Mouse (Mus musculus) hindbrain, embryonic 15.5 days (tissue): ENCODE results near the gene Sppl2c. TPM values are rescaled to one million over a fixed set of nuclear protein-coding genes. Genes with fewer than 3 reads are reported as not detected.

Source experiments
- ATAC-seq: fragments of 200-750 bp; cut with Nextera tagmentation; 2 replicates; pipeline ENCODE4 v1.8.0; 2017; ENCODE audit warnings: low read depth, moderate number of reproducible peaks, moderate TSS enrichment; ENCODE audit not compliant: low FRiP score
- H3K27ac ChIP-seq: fragments of 300-500 bp; sonication (generic); replicated peaks from 2 replicates; pipeline ENCODE4 v1.5.1; 2015; ENCODE audit warnings: mild to moderate bottlenecking, inconsistent platforms
- H3K27me3 ChIP-seq: fragments of 300-500 bp; sonication (generic); 2 replicates; pipeline ENCODE4 v1.6.1; 2015; ENCODE audit warnings: control low read depth, inconsistent platforms
- H3K36me3 ChIP-seq: fragments of 300-500 bp; sonication (generic); 2 replicates; pipeline ENCODE4 v1.6.1; 2015; ENCODE audit warnings: control low read depth, inconsistent platforms
- H3K4me1 ChIP-seq: fragments of 300-500 bp; sonication (generic); replicated peaks from 2 replicates; pipeline ENCODE4 v1.6.1; 2015; ENCODE audit warnings: control low read depth, inconsistent platforms
- H3K4me2 ChIP-seq: fragments of 300-500 bp; sonication (generic); 2 replicates; pipeline ENCODE4 v1.6.1; 2015; ENCODE audit warnings: moderate library complexity, mild to moderate bottlenecking, inconsistent platforms
- H3K4me3 ChIP-seq: fragments of 300-500 bp; sonication (generic); 2 replicates; pipeline ENCODE4 v1.5.1; 2015; ENCODE audit warnings: mild to moderate bottlenecking, inconsistent platforms
- H3K9ac ChIP-seq: fragments of 300-500 bp; sonication (generic); 2 replicates; pipeline ENCODE4 v1.6.1; 2015; ENCODE audit warnings: inconsistent platforms
- H3K9me3 ChIP-seq: fragments of 300-500 bp; sonication (generic); 2 replicates; pipeline ENCODE4 v1.6.1; 2016; ENCODE audit warnings: control low read depth, inconsistent platforms
- WGBS: fragments of 180-500 bp; shearing (Covaris S2); methylation state at CpG from one replicate; pipeline ENCODE4 v1.1.7; 2015; 5-methylcytosine and 5-hydroxymethylcytosine counted together
- polyA plus RNA-seq: library from polyadenylated mRNA; unstranded; fragments of >200 nt; fragmentation: Nextera tagmentation; extraction: Ambion mirVana; gene quantifications from 2 replicates; pipeline ENCODE4 v1.2.1, GENCODE M21; 2015

Gene Sppl2c
- polyA plus RNA-seq, 1 experiment from 2014 or later, result not detected

DNA sequence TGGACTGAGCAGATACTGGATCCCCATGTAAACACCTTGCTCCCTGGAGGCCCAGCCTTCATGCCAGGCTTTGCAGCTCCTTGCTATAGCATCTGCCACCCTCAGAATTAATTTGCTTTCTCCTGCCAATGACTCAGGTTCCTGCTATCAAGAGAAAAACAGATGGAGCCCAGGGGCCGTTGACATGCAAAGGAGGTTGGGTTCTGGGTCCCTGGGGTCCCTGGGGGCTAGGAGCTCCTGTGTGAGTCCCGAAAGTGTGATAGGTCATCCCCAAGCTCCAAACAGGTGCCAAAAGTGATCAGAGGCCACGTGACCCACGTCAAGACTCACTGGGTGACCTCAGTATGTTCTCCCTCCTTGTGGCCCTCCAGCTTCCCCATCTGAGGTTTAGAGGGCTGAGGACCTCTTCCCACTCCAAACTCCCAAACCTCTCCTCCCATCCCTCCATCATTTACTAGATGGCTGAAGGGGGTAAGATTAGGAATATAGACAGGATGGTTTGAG is 26.3 kb upstream of the Sppl2c start:
- H3K9me3 ChIP-seq, result no peaks in the 10 kb centered on the region
- H3K27me3 ChIP-seq, result no peaks in the 10 kb centered on the region
- no peak overlapping the region for H3K9ac ChIP-seq
- no peak overlapping the region for H3K4me3 ChIP-seq
- H3K27ac ChIP-seq, result no peak overlapping the region
- ATAC-seq, result no peak
- no peaks in the 10 kb centered on the region for H3K36me3 ChIP-seq
- no peak overlapping the region for H3K4me2 ChIP-seq
- 79% methylated on average over 4 of the region's 4 CpGs for WGBS
- H3K4me1 ChIP-seq, result peaks cover 32% of the 10 kb centered on the region

DNA sequence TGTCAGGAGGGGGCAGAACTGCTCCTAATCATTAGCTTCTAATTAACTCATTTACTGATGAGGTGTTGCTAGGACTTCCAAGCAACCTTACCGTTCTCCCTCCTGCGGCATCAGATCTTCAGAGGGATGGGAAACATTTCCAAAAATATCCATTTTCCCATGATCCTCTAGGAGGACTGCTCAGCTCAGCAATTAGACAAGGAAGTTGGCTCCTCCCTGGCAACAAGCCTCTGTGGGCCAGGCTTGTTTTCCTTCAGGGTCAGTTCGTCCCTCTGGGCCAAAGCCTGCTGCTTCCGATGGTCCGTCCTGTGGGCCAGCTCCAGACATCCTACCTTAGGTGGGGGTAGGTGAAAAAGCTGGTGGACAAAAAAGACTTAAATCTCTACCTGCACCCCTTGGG is 25.0 kb upstream of the Sppl2c start:
- Histone ChIP-seq H3K4me3 (no peak overlapping the region), H3K36me3 (no peaks in the 10 kb centered on the region), H3K9ac (no peak overlapping the region), H3K4me2 (no peak overlapping the region), H3K27ac (no peak overlapping the region), H3K9me3 (no peaks in the 10 kb centered on the region), H3K27me3 (no peaks in the 10 kb centered on the region), H3K4me1 (peaks cover 28% of the 10 kb centered on the region)
- WGBS, result 81% methylated on average over 5 of the region's 5 CpGs
- no peak for ATAC-seq

DNA sequence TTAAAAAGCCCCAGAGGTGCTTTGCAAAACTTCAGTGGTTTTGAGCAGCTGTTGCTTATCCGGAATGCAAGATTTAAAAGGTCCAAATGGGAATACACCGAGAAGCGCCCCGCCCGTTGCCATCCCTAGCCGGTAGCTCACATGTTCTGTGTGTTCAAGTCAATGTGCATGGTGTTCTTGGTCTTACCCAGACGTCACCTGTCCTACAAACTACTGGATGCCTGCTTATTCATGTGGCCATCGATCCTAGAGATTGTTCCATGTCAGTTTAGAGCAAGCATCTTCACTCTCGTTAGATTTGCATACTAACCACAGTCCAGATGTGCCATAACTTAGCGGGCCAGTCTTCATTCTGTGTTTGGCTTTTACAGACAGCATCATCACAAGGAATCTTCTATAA is 21.9 kb upstream of the Sppl2c start:
- Histone ChIP-seq H3K36me3 (no peaks in the 10 kb centered on the region), H3K4me1 (no peaks in the 10 kb centered on the region), H3K27me3 (no peaks in the 10 kb centered on the region), H3K27ac (no peak overlapping the region), H3K4me3 (no peak overlapping the region), H3K4me2 (no peak overlapping the region), H3K9me3 (no peaks in the 10 kb centered on the region), H3K9ac (no peak overlapping the region)
- WGBS, result 91% methylated on average over 10 of the region's 10 CpGs
- no peak for ATAC-seq

DNA sequence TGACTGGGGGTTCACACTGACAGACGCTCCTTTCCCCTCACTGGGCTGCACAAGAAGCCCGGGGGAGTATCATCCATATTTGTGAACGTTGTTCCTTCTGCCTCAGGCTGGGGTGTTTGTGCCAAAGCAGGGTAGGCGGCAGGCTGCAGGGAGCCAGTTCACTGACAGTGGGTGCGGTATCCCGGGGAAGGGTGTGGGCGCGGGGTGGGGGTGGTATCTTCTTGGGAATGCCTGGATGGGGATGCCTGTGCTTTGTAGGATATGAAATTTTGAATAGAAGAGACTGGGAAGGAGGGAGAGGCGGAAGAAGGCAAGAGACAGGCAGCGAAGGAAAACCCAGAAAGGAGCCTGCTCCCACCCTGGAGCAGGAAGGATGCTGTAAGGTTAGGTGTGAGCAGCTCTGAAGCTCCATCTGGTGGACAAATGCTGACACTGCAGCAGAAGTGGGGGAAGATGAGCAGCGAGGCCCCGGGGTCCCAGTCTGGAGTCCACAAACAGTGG is 14.8 kb upstream of the Sppl2c start:
- Histone ChIP-seq H3K4me1 (peaks cover 3% of the 10 kb centered on the region; the same call in 1 of the 2 replicates), H3K9ac (0 out of 2 replicates have a peak overlapping the region, but pooled peaks have one; percentile 14), H3K36me3 (no peaks in the 10 kb centered on the region), H3K4me2 (peak overlapping the region; percentile 42), H3K27ac (no peak overlapping the region), H3K4me3 (no peak overlapping the region), H3K27me3 (no peaks in the 10 kb centered on the region), H3K9me3 (no peaks in the 10 kb centered on the region)
- 41% methylated on average over 12 of the region's 12 CpGs for WGBS
- peak; percentile 66 for ATAC-seq

DNA sequence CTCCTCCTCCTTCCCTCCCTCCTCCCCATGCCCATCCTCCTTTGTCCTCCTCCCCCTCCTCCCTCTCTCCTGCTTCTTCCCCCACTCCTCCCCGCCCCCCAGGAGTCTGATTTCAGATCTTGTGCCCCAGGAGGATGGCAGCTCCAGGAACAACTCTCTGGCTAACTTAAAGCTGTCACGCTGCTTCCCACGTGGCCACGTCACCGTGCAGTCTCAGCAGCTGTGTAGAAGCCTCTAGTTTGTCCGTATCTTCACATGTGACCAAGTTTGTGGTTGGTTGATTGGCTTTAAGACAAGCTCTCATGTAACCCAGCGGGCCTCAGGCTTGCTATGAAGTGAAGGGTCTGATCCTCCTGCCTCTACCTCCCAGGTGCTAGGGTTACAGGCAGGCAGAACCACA is 7.2 kb upstream of the Sppl2c start:
- Histone ChIP-seq H3K9ac (no peak overlapping the region), H3K4me2 (no peak overlapping the region), H3K4me1 (no peaks in the 10 kb centered on the region), H3K27ac (no peak overlapping the region), H3K27me3 (no peaks in the 10 kb centered on the region; the same call in 1 of the 2 replicates), H3K9me3 (no peaks in the 10 kb centered on the region), H3K36me3 (no peaks in the 10 kb centered on the region), H3K4me3 (no peak overlapping the region)
- no peak for ATAC-seq
- 29% methylated on average over 7 of the region's 7 CpGs for WGBS

DNA sequence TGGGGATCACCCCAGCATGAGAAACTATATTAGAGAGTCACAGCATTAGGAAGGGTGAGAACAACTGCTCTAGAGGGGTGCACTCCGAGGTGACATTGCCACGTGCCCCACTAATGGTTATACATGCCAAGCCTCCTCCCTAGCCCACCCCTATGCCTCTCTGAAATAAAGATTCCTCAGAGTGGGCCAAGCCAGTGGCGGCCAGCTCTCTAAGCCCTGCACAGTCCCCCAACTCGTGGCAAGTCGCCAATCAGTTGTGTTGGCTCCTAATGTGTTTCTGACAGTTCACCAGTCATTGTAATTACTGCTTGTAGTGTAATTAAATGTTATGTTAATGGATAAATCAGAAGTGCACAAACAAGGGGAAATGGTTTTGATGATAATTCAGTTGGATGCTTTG is 6.3 kb upstream of the Sppl2c start:
- Histone ChIP-seq H3K4me1 (no peaks in the 10 kb centered on the region), H3K36me3 (no peaks in the 10 kb centered on the region), H3K27ac (no peak overlapping the region), H3K9ac (no peak overlapping the region), H3K27me3 (no peaks in the 10 kb centered on the region; the same call in 1 of the 2 replicates), H3K4me2 (no peak overlapping the region), H3K9me3 (no peaks in the 10 kb centered on the region), H3K4me3 (no peak overlapping the region)
- 40% methylated on average over 5 of the region's 5 CpGs for WGBS
- no peak for ATAC-seq

DNA sequence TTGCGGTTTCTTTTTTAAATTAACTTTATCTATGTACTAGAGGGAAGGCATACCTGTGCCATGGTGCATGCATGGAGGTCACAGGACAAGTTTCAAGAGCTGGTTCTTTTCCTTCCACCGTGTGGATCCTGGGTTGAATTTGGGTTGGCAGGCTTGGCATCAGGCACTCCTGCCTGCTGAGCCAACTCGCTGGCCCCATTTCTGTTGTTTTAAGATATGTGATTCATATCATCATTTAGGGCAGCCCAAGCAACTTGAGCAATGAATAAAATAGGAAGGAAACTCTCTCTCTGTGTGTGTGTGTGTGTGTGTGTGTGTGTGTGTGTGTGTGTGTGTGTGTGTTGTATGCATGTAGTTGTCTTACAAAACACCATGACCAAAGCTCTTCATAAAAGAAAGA is 4.0 kb upstream of the Sppl2c start:
- Histone ChIP-seq H3K9ac (no peak overlapping the region), H3K4me1 (no peaks in the 10 kb centered on the region), H3K27me3 (no peaks in the 10 kb centered on the region; the same call in 1 of the 2 replicates), H3K4me3 (no peak overlapping the region), H3K36me3 (no peaks in the 10 kb centered on the region), H3K9me3 (no peaks in the 10 kb centered on the region), H3K4me2 (no peak overlapping the region), H3K27ac (no peak overlapping the region)
- no peak for ATAC-seq
- 83% methylated on average over 3 of the region's 3 CpGs for WGBS

DNA sequence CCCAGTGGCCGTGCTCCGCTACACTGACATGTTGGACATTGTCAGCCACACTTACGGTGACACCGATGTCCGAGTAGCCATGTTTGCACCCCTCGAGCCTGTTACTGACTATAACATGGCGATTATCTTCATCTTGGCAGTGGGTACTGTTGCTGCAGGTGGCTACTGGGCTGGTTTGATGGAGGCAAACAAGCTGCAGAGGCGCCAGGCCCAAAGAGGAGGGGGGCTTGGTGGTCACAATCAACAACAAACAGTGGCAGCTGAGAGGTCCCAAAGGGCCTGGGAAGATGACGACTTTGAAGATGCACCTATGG is 667 bp downstream of the Sppl2c start:
- H3K4me3 ChIP-seq, result no peak overlapping the region
- WGBS, result 89% methylated on average over 9 of the region's 9 CpGs
- no peaks in the 10 kb centered on the region for H3K36me3 ChIP-seq
- no peak overlapping the region for H3K4me2 ChIP-seq
- no peaks in the 10 kb centered on the region for H3K27me3 ChIP-seq
- ATAC-seq, result no peak
- H3K4me1 ChIP-seq, result no peaks in the 10 kb centered on the region
- no peak overlapping the region for H3K27ac ChIP-seq
- no peak overlapping the region for H3K9ac ChIP-seq
- no peaks in the 10 kb centered on the region for H3K9me3 ChIP-seq

DNA sequence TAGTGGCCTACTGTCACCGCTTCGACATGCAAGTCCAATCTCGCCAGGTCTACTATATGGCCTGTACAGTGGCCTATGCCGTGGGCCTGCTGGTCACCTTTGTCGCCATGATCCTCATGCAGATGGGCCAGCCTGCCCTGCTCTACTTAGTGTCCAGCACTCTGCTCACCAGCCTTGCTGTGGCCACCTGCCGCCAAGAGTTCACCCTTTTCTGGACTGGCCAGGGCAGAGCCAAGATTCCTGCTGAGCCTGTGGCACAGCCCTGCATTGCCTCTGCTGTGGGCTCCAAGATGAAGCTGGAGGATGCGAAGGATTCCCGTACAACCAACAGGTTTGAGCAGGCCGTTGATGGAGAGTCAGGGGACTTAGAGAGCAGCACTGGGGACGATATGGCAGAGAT is 1.6 kb downstream of the Sppl2c start:
- H3K4me2 ChIP-seq, result no peak overlapping the region
- no peaks in the 10 kb centered on the region for H3K36me3 ChIP-seq
- ATAC-seq, result no peak
- H3K4me3 ChIP-seq, result no peak overlapping the region
- no peaks in the 10 kb centered on the region for H3K27me3 ChIP-seq
- no peak overlapping the region for H3K9ac ChIP-seq
- H3K4me1 ChIP-seq, result no peaks in the 10 kb centered on the region
- H3K9me3 ChIP-seq, result no peaks in the 10 kb centered on the region
- WGBS, result 94% methylated on average over 10 of the region's 10 CpGs
- H3K27ac ChIP-seq, result no peak overlapping the region

DNA sequence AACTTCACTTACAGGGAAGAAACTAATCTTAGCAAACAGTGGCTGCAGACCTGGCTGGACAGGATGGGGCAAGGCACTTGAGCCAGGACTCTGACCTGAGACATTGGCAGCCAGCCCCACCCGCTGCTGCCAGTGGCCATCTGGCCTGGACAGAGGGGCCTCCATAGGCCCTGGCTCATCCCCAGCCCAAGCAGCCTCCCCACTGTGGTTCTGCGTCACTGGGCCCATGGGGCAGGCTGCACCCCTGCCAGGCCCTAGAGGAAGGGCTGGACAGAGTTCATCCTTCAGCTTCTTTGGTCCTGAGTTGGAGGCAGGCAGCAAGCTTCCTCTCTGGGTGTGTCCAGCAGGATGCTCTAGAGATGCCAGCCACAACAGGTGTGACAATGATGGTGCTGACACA is 3.9 kb downstream of the Sppl2c start:
- Histone ChIP-seq H3K4me3 (no peak overlapping the region), H3K9me3 (no peaks in the 10 kb centered on the region), H3K27me3 (0 out of 2 replicates have a peak, but pooled peaks cover 2% of the 10 kb centered on the region), H3K4me2 (no peak overlapping the region), H3K4me1 (no peaks in the 10 kb centered on the region), H3K27ac (no peak overlapping the region), H3K9ac (no peak overlapping the region), H3K36me3 (no peaks in the 10 kb centered on the region)
- no peak for ATAC-seq
- 92% methylated on average over 2 of the region's 2 CpGs for WGBS

DNA sequence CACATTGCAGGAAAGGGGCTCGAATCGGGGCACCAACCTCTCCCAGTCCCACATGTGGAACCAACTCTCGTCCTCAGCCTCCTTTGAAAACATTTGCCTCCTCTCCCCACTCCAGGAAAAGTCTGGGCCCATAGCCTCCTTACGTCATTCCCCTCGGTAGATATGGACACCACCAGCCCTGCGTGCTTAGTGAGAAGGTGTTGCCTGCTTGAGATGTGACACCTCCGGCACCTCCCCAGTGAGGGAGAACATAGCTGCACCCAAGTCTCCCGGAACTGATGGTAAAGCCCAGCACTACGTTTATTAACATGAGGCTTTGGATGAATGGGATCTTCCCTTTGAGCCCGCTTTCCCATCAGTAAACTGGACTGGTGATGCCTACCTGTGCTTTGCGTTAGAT is 9.3 kb downstream of the Sppl2c start:
- peaks cover 17% of the 10 kb centered on the region for H3K27me3 ChIP-seq
- H3K9me3 ChIP-seq, result no peaks in the 10 kb centered on the region
- no peak overlapping the region for H3K9ac ChIP-seq
- 75% methylated on average over 11 of the region's 11 CpGs for WGBS
- H3K4me3 ChIP-seq, result no peak overlapping the region
- H3K36me3 ChIP-seq, result no peaks in the 10 kb centered on the region
- no peak overlapping the region for H3K27ac ChIP-seq
- 0 out of 2 replicates have a peak, but pooled peaks cover 3% of the 10 kb centered on the region for H3K4me1 ChIP-seq
- peak overlapping the region; percentile 42 for H3K4me2 ChIP-seq
- peak; percentile 23; the same call in 1 of the 2 replicates for ATAC-seq

DNA sequence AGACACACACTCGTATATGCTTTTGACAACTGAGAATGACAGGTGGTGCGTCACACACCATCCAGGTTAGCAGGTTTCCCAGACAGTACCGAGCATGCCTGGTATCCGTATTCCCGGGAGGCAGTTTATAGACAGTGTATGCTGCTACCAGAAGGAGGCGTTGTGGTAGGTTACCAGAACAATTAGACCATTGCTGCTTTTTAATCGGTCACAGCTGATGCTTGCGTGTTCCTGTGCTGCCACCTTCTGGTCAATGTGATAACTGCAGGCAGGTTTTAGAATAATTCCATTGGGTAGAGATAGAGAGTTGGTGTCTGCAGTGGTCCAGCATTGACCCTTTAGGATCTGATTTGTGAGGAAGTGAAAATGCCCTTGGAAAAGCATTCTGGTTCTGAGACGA is 9.7 kb downstream of the Sppl2c start:
- Histone ChIP-seq H3K4me3 (no peak overlapping the region), H3K27me3 (peaks cover 17% of the 10 kb centered on the region), H3K9ac (no peak overlapping the region), H3K36me3 (no peaks in the 10 kb centered on the region), H3K4me2 (peak overlapping the region; percentile 42), H3K27ac (no peak overlapping the region), H3K4me1 (0 out of 2 replicates have a peak, but pooled peaks cover 3% of the 10 kb centered on the region), H3K9me3 (no peaks in the 10 kb centered on the region)
- WGBS, result 6% methylated on average over 9 of the region's 9 CpGs
- peak; percentile 86 for ATAC-seq

DNA sequence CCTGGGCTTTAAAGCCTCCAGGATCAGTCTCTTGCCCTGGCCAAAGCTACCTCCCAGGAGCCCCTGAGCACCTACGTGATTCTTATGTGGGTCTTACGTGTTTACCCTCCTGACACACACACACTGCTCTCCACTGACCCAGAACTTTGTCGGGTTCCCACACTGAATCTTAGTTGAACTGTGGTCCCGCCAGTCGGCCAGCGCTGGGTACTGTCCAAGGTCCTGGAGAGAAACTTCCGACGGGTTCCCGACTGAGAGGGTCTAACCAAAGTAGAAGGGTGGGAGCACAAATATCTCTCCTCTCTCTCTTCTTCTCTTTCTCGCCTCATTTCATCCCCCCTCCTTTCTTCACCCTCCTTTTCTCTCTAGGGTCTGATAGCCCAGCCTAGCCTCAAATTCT is 11.7 kb downstream of the Sppl2c start:
- H3K9me3 ChIP-seq, result 0 out of 2 replicates have a peak, but pooled peaks cover 4% of the 10 kb centered on the region
- H3K27ac ChIP-seq, result no peak overlapping the region
- H3K4me2 ChIP-seq, result no peak overlapping the region
- no peak overlapping the region for H3K9ac ChIP-seq
- no peak overlapping the region for H3K4me3 ChIP-seq
- peaks cover 17% of the 10 kb centered on the region for H3K27me3 ChIP-seq
- 7% methylated on average over 10 of the region's 10 CpGs for WGBS
- H3K36me3 ChIP-seq, result no peaks in the 10 kb centered on the region
- no peak for ATAC-seq
- 0 out of 2 replicates have a peak, but pooled peaks cover 3% of the 10 kb centered on the region for H3K4me1 ChIP-seq
